ENCODE assay signal across 30 mouse cellular contexts in genomic region chr12:76335641-76336040, GRCm38 (mm10).
"Had no signal": no experiment of that assay in that cellular context is flagged by ENCODE, and none has a peak within 500 bp of the region (broad histone marks: within the 10 kb centered on the region; RNA-seq: fewer than 3 reads in every experiment).

No protein-coding gene starts in this region.

- ATAC-seq: liver, embryonic 12.5 days; liver, postnatal 0 days; midbrain, embryonic 13.5 days; midbrain, embryonic 15.5 days; midbrain, embryonic 16.5 days had no signal

- H3K4me1 ChIP-seq: limb, embryonic 10.5 days; limb, embryonic 12.5 days; limb, embryonic 13.5 days; limb, embryonic 15.5 days; liver, embryonic 12.5 days; liver, embryonic 13.5 days; liver, embryonic 15.5 days; midbrain, embryonic 12.5 days; midbrain, embryonic 13.5 days; midbrain, embryonic 15.5 days; neural tube, embryonic 12.5 days; neural tube, embryonic 13.5 days had no signal

- H3K4me2 ChIP-seq: limb, embryonic 12.5 days; limb, embryonic 13.5 days; limb, embryonic 15.5 days; liver, embryonic 11.5 days; liver, embryonic 12.5 days; liver, embryonic 13.5 days; liver, embryonic 15.5 days; lung, embryonic 14.5 days; lung, embryonic 15.5 days; midbrain, embryonic 12.5 days; midbrain, embryonic 13.5 days; midbrain, embryonic 15.5 days; neural tube, embryonic 12.5 days; neural tube, embryonic 13.5 days had no signal

- H3K27me3 ChIP-seq: limb, embryonic 12.5 days; limb, embryonic 13.5 days; limb, embryonic 15.5 days; liver, embryonic 12.5 days; liver, embryonic 13.5 days; liver, embryonic 15.5 days; lung, embryonic 15.5 days; megakaryocyte, embryonic 14.5 days; midbrain, embryonic 12.5 days; midbrain, embryonic 13.5 days; midbrain, embryonic 15.5 days; neural tube, embryonic 12.5 days; neural tube, embryonic 13.5 days had no signal

- H3K4me3 ChIP-seq: left cerebral cortex, adult 2 months; limb, embryonic 10.5 days; limb, embryonic 12.5 days; limb, embryonic 13.5 days; limb, embryonic 15.5 days; liver, embryonic 12.5 days; liver, embryonic 13.5 days; liver, embryonic 15.5 days; lung, embryonic 15.5 days; megakaryocyte, embryonic 14.5 days; midbrain, embryonic 12.5 days; midbrain, embryonic 13.5 days; midbrain, embryonic 15.5 days; myocyte; neural tube, embryonic 12.5 days; neural tube, embryonic 13.5 days had no signal

- H3K36me3 ChIP-seq: limb, embryonic 10.5 days; limb, embryonic 12.5 days; limb, embryonic 13.5 days; limb, embryonic 15.5 days; liver, embryonic 12.5 days; liver, embryonic 13.5 days; liver, embryonic 15.5 days; midbrain, embryonic 15.5 days; neural tube, embryonic 13.5 days had no signal

- DNase-seq: left cerebral cortex, postnatal 4 days; liver; liver, embryonic 13.5 days; liver, postnatal 0 days; lung, adult 18-20 months; lung, adult 2 months; lung, embryonic 14.5 days; lung, postnatal 10 days; lung, postnatal 14 days; lung, postnatal 36 days; midbrain, embryonic 14.5 days had no signal

- H3K9me3 ChIP-seq: limb, embryonic 10.5 days; limb, embryonic 12.5 days; limb, embryonic 13.5 days; limb, embryonic 15.5 days; liver, embryonic 12.5 days; liver, embryonic 13.5 days; liver, embryonic 15.5 days; lung, embryonic 15.5 days; midbrain, embryonic 12.5 days; midbrain, embryonic 13.5 days; midbrain, embryonic 15.5 days; neural tube, embryonic 12.5 days; neural tube, embryonic 13.5 days had no signal

- H3K27ac ChIP-seq: left cerebral cortex, adult 2 months; limb, embryonic 10.5 days; limb, embryonic 12.5 days; limb, embryonic 13.5 days; limb, embryonic 15.5 days; liver, embryonic 12.5 days; liver, embryonic 13.5 days; liver, embryonic 14.5 days; liver, embryonic 15.5 days; macrophage; midbrain, embryonic 12.5 days; midbrain, embryonic 13.5 days; midbrain, embryonic 15.5 days; neural tube, embryonic 12.5 days; neural tube, embryonic 13.5 days had no signal

- H3K9ac ChIP-seq: limb, embryonic 12.5 days; limb, embryonic 13.5 days; limb, embryonic 15.5 days; liver, embryonic 12.5 days; liver, embryonic 13.5 days; liver, embryonic 14.5 days; liver, embryonic 15.5 days; liver, postnatal 0 days; lung, embryonic 14.5 days; lung, embryonic 15.5 days; midbrain, embryonic 12.5 days; midbrain, embryonic 13.5 days; midbrain, embryonic 15.5 days; neural tube, embryonic 12.5 days; neural tube, embryonic 13.5 days had no signal
